Mouse (Mus musculus) G1E-ER4 (cell line): ENCODE data around the gene Gpr107. TPM values are rescaled to one million over a fixed set of nuclear protein-coding genes. Genes with fewer than 3 reads are reported as not detected.

Experiments used
- GATA1 ChIP-seq: IDR thresholded peaks from one replicate; pipeline ENCODE4 v1.8.0; 2012; ENCODE audit warnings: low read length, inconsistent platforms
- polyA plus RNA-seq: library from polyadenylated mRNA; stranded (reverse); fragments of >175 nt; gene quantifications from 2 replicates; pipeline ENCODE4 v1.2.3, GENCODE M21; 2012

Gpr107 gene
- polyA plus RNA-seq, 1 experiment = 8.7 TPM

- no peak for TF ChIP-seq GATA1
Measured at GRCm38 (mm10) chr2:31201851-31202250, 49.7 kb downstream of the Gpr107 start.

- TF ChIP-seq GATA1 = no peak
Measured at GRCm38 (mm10) chr2:31202357-31202756, 50.2 kb downstream of the Gpr107 start.

GRCm38 (mm10) chr2:31202956-31203355, 50.8 kb downstream of the Gpr107 start:
- TF ChIP-seq GATA1 = no peak

- TF ChIP-seq GATA1 = no peak
Measured at GRCm38 (mm10) chr2:31204677-31205076, 52.6 kb downstream of the Gpr107 start.

GRCm38 (mm10) chr2:31206211-31206610, 54.1 kb downstream of the Gpr107 start:
- no peak for TF ChIP-seq GATA1

- no peak for TF ChIP-seq GATA1
Measured at GRCm38 (mm10) chr2:31206882-31207281, 54.8 kb downstream of the Gpr107 start.

GRCm38 (mm10) chr2:31208544-31209142, 56.5 kb downstream of the Gpr107 start:
- no peak for TF ChIP-seq GATA1

- TF ChIP-seq GATA1 = no peak
Measured at GRCm38 (mm10) chr2:31209525-31209924, 57.4 kb downstream of the Gpr107 start.

GRCm38 (mm10) chr2:31210144-31210847, 58.2 kb downstream of the Gpr107 start:
- TF ChIP-seq GATA1 = no peak

GRCm38 (mm10) chr2:31211204-31211603, 59.1 kb downstream of the Gpr107 start:
- TF ChIP-seq GATA1 = no peak

- TF ChIP-seq GATA1 = no peak
Measured at GRCm38 (mm10) chr2:31214211-31214796, 62.2 kb downstream of the Gpr107 start.

GRCm38 (mm10) chr2:31218611-31219010, 66.5 kb downstream of the Gpr107 start:
- TF ChIP-seq GATA1 = no peak

- TF ChIP-seq GATA1 = no peak
Measured at GRCm38 (mm10) chr2:31219470-31219869, 67.4 kb downstream of the Gpr107 start.

- no peak for TF ChIP-seq GATA1
Measured at GRCm38 (mm10) chr2:31220844-31221243, 68.7 kb downstream of the Gpr107 start.

GRCm38 (mm10) chr2:31221582-31221981, 69.5 kb downstream of the Gpr107 start:
- no peak for TF ChIP-seq GATA1

- TF ChIP-seq GATA1 = no peak
Measured at GRCm38 (mm10) chr2:31228768-31229311, 76.7 kb downstream of the Gpr107 start.
